Mouse (Mus musculus) heart, embryonic 10.5 days (tissue): ENCODE measurements around the gene Reep3. TPM values are rescaled to one million over a fixed set of nuclear protein-coding genes. Genes with fewer than 3 reads are reported as not detected.

Source experiments
- DNase-seq: peaks from one replicate; pipeline ENCODE4 v3.0.0-alpha.2; 2017; ENCODE audit warnings: low spot score
- H3K27ac ChIP-seq: fragments of 300-500 bp; sonication (generic); 2 replicates; pipeline ENCODE4 v1.5.1; 2016; ENCODE audit warnings: mild to moderate bottlenecking
- H3K27me3 ChIP-seq: fragments of 300-500 bp; sonication (generic); 2 replicates; pipeline ENCODE4 v1.6.1; 2016; ENCODE audit warnings: mild to moderate bottlenecking; ENCODE audit not compliant: poor library complexity, insufficient read depth, severe bottlenecking
- H3K36me3 ChIP-seq: fragments of 300-500 bp; sonication (generic); 2 replicates; pipeline ENCODE4 v1.6.1; 2016; ENCODE audit warnings: mild to moderate bottlenecking, moderate library complexity
- H3K4me1 ChIP-seq: fragments of 300-500 bp; sonication (generic); 2 replicates; pipeline ENCODE4 v1.6.1; 2016; ENCODE audit warnings: mild to moderate bottlenecking
- H3K4me3 ChIP-seq: fragments of 300-500 bp; sonication (generic); 2 replicates; pipeline ENCODE4 v1.5.1; 2016; ENCODE audit warnings: mild to moderate bottlenecking, moderate library complexity
- H3K9me3 ChIP-seq: fragments of 300-500 bp; sonication (generic); 2 replicates; pipeline ENCODE4 v1.6.1; 2016; ENCODE audit warnings: mild to moderate bottlenecking, moderate library complexity
- WGBS: fragments of 180-500 bp; shearing (Covaris S2); methylation state at CpG from one replicate; pipeline ENCODE4 v1.1.7; 2016; 5-methylcytosine and 5-hydroxymethylcytosine counted together
- polyA plus RNA-seq: library from polyadenylated mRNA; unstranded; fragments of >200 nt; fragmentation: Nextera tagmentation; extraction: Ambion mirVana; gene quantifications from 2 replicates; pipeline ENCODE4 v1.2.1, GENCODE M21; 2016

Gene Reep3
- polyA plus RNA-seq, 1 experiment from 2014 or later = 21.2 TPM

DNA sequence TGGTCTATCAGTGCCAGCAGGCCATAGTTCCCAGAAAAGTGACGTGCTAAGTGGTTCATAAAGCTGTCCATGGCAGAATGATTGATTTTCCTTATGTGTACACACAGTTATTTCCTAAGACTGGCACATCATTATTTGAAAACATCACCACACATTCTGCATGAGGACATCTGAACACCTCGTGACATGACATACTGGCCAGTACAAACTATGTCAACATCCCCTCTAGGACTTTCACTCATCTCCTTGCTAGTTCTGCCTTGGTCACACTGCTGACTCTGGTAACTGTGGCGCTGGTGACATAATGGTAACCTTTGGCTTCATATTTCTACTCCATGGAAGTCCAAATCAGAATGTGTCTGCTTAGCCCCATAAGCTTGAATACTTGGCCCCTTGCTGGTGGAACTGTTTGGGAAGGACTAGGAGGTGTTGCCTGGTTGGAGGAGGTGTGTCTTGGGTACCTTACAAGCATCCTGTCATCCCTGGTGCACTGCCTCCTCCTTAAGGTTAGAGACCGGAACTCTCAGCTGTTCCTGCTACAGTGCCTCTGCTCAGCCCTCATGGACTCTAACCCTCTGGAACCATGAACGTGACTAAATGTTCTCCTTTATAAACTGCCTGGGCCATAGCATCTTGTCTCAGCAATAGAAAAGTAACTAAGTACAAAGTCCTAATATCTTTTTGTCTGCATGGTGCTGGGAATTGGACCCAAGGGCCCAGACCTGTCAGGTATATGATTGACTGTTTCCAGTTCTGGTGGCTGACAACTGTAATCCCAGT lies 9.1 kb downstream of the Reep3 start:
- H3K4me3 ChIP-seq = no peak overlapping the region
- peaks cover 22% of the 10 kb centered on the region for H3K4me1 ChIP-seq
- no peaks in the 10 kb centered on the region for H3K27me3 ChIP-seq
- H3K36me3 ChIP-seq = peaks cover 2% of the 10 kb centered on the region; the same call in 1 of the 2 replicates
- H3K27ac ChIP-seq = no peak overlapping the region
- WGBS = 87% methylated on average over 5 of the region's 5 CpGs
- H3K9me3 ChIP-seq = no peaks in the 10 kb centered on the region
- no peak for DNase-seq

DNA sequence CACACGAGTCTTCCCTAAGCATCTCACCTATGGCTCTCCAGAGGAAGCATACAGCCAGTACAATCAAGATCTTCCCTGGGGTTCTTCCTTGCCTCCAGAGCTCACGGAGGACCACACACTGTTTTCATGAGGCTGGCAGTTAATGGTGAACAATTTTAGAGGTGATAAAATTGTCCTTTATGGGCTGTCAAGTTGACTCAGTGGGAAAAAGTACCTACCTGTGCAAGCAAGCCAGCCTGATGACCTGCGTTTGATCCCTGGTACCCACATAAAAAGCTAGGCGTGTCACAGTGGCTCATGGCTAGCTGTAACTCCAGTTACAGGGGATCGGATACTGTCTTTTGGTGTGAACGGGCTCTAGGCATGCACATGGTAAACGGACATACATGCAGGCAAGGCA lies 10.8 kb downstream of the Reep3 start:
- H3K36me3 ChIP-seq = 0 out of 2 replicates have a peak, but pooled peaks cover 2% of the 10 kb centered on the region
- no peak overlapping the region for H3K27ac ChIP-seq
- no peak for DNase-seq
- peaks cover 22% of the 10 kb centered on the region for H3K4me1 ChIP-seq
- H3K4me3 ChIP-seq = no peak overlapping the region
- H3K9me3 ChIP-seq = no peaks in the 10 kb centered on the region
- WGBS = 90% methylated on average over 7 of the region's 7 CpGs
- no peaks in the 10 kb centered on the region for H3K27me3 ChIP-seq

DNA sequence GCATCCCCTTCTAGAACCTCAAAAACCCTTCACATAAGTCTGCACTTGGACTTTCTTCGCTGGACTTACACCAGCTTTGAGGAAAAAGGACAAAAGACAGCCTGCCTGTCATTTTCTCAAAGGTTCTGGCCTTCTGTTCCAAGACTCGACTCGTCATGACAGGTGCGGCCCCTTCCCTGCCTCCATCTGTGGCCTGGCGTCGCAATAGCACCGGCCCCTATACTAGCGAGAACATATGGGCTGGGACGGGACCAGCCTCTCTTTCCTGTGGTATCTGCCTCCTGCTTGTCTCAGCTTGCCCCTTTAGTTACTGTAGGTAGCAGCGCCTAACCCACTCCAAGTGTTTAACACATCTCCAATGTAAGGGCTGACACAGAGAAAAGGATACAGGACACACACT lies 11.6 kb downstream of the Reep3 start:
- 89% methylated on average over 10 of the region's 10 CpGs for WGBS
- no peak overlapping the region for H3K4me3 ChIP-seq
- no peaks in the 10 kb centered on the region for H3K27me3 ChIP-seq

DNA sequence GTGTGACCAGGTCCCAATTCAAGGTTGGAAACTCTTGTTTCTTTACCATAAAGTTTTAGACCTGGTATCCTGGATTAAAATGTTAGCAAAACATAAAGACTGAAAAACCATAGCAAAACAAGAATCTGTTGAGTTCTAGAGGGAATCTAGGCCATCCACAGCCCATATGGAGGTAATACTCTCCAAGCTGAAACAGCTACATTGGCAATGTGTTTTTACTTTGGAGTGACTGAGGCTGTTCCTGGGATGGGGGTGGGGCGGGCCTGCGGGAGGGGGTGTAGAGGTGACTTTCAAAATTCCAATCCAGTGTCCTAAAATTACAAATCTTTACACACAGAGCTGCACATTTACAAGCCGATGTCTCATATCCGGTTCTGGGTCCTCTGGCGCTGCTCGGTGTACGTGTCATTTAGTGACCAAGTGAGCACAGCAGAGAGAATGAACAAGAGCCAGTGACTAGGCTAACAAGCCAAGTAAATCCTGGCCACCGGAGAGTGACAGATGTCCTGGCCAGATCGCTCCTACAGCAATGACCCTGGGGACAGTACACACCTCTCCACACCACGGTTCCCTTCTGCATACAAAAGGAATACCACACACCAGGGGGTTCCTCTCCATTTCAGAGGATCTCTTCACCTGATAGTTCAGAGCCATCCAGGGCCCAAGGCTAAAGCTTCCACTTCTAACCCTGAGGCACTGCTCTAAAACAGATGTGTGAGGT lies 13.1 kb downstream of the Reep3 start:
- Histone ChIP-seq H3K27me3 (no peaks in the 10 kb centered on the region), H3K9me3 (no peaks in the 10 kb centered on the region), H3K27ac (no peak overlapping the region), H3K4me1 (peaks cover 34% of the 10 kb centered on the region), H3K36me3 (0 out of 2 replicates have a peak, but pooled peaks cover 2% of the 10 kb centered on the region), H3K4me3 (no peak overlapping the region)
- 67% methylated on average over 10 of the region's 10 CpGs for WGBS
- DNase-seq = no peak

More for the DNA sequence above, 11.6 kb downstream of the Reep3 start:
- 0 out of 2 replicates have a peak, but pooled peaks cover 2% of the 10 kb centered on the region for H3K36me3 ChIP-seq
- no peak for DNase-seq
- H3K9me3 ChIP-seq = no peaks in the 10 kb centered on the region
- no peak overlapping the region for H3K27ac ChIP-seq
- peaks cover 24% of the 10 kb centered on the region for H3K4me1 ChIP-seq

DNA sequence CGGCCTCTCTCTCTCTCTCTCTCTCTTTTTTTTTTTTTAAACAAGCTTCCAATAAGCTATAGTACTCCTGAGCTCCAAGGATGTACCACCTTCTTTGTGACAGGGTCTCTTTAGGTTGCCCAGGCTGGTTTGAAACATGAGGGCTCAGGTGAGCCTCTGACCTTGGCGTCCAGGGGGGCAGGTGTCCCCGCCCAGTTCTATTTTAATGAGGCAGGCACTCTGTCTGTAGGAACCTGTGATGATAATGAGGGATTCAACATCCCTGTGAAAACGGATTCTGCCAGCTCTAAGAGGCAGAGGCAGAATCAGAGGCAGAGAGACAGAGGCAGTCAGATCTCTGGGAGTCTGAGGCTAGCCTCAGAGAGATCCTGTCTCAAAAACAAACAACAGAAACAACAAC lies 14.2 kb downstream of the Reep3 start:
- no peaks in the 10 kb centered on the region for H3K9me3 ChIP-seq
- H3K4me3 ChIP-seq = no peak overlapping the region
- H3K4me1 ChIP-seq = peaks cover 33% of the 10 kb centered on the region
- 0 out of 2 replicates have a peak, but pooled peaks cover 2% of the 10 kb centered on the region for H3K36me3 ChIP-seq
- H3K27me3 ChIP-seq = no peaks in the 10 kb centered on the region
- 83% methylated on average over 4 of the region's 4 CpGs for WGBS
- no peak for DNase-seq
- no peak overlapping the region for H3K27ac ChIP-seq

DNA sequence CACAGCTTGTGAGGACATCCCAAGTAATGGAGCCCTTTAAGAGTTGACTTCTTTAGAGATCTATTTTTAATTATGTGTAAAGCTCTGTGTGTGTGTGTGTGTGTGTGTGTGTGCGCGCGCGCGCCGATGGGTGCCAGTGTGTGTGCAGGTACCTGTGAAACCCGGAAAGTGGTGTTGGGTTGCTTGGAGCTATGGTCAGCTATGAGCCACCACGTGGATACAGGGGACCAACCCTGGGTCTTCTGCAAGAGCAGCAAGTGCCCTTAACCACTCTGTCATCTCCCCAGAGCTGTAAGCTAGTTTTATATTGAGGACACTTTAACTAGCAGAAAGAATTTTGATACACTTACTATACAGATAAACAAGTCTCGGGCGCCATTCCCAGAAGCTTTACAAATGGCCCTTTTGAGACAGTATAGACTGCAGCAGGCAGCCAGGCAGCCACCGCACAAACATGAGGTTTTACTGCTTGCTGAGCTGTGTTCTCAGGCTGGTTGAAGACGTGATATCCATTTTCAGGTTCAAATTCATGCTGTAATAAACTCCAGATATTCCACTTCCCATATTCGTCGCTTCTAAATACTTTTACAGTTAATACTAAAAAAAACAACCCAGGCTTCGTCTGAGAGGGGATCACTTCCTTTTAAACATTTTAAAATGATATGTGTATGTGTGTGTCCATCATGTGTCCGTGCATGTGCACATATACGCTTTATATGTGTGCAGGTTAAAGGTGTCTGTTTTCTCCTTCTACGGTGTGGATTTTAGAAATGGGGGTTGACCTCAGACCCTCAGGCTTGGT lies 15.3 kb downstream of the Reep3 start:
- H3K27ac ChIP-seq = no peak overlapping the region; the same call in 1 of the 2 replicates
- peaks cover 26% of the 10 kb centered on the region for H3K4me1 ChIP-seq

DNA sequence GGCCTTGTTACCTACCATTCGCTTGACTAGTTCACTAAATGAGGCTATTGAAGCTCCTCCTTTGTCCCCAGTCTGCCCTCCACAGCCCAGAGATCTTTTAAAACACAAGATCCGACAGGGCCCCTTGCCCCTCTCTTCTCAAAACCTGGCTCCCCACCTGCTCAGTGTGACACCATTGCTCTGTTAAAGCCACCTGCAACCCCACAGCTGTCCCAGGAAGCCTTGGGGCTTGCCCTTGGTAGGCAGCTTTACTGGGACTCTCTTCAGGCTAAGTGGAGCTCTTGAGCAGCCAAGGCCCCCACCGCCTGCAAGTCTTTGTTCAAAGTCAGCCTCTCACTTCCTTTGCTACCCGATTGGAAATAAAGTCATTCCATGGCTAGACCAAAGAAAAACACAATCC lies 17.7 kb downstream of the Reep3 start:
- WGBS = 49% methylated on average over 4 of the region's 4 CpGs
- Histone ChIP-seq H3K4me1 (peaks cover 23% of the 10 kb centered on the region), H3K36me3 (0 out of 2 replicates have a peak, but pooled peaks cover 2% of the 10 kb centered on the region), H3K27ac (peak overlapping the region; percentile 63; the same call in 1 of the 2 replicates), H3K9me3 (no peaks in the 10 kb centered on the region), H3K4me3 (no peak overlapping the region), H3K27me3 (no peaks in the 10 kb centered on the region)
- no peak for DNase-seq

More for the DNA sequence above, 15.3 kb downstream of the Reep3 start:
- no peak for DNase-seq
- no peaks in the 10 kb centered on the region for H3K27me3 ChIP-seq
- H3K36me3 ChIP-seq = 0 out of 2 replicates have a peak, but pooled peaks cover 2% of the 10 kb centered on the region
- no peaks in the 10 kb centered on the region for H3K9me3 ChIP-seq
- H3K4me3 ChIP-seq = no peak overlapping the region
- 86% methylated on average over 18 of the region's 18 CpGs for WGBS

DNA sequence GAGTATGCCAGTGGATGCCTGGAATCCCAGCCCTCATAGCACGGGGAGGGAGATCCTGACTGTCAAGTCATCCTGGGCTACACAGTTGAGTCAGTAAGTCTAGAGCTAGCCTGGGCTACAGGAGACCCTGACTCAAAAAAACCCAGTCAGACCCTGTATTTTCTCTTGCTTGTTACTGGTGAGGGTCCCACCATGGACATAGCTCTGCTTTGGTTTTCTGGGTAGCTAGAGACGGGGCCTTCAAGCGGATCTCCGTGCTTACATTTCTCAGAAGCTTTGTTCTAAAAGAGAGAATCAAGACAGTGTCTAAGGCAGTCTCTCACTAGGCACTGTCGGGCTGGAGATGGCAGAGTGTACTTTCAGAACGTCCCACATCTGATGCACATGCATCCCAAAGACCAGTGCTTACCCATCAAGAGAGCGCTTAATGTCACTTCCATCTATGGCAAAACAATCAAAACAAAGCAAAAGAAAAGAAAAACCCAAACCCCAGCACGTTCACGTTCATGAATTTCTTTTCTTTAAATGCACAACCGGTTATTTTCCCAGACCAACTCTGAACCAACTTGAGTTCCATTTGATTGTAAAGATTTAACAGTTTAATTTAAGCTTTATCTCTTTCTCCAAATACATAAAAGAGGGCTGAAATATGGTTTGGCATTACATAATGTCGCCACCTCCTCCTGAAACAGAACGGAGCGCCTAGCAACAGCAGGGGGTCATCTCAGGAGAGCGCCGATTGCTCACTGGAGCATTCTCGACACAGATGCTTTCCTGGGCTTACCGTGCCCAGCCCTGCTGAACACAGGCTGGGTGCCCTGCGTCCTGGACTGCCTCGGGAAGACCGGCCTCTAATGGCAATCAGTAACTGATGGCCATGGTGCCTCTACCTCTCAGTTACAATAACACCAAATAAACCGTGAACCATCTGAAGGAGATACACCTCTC lies 20.5 kb downstream of the Reep3 start:
- Histone ChIP-seq H3K27me3 (no peaks in the 10 kb centered on the region), H3K4me3 (no peak overlapping the region), H3K27ac (no peak overlapping the region), H3K4me1 (peaks cover 21% of the 10 kb centered on the region; the same call in 1 of the 2 replicates), H3K36me3 (no peaks in the 10 kb centered on the region), H3K9me3 (no peaks in the 10 kb centered on the region)
- no peak for DNase-seq
- 75% methylated on average over 21 of the region's 21 CpGs for WGBS

DNA sequence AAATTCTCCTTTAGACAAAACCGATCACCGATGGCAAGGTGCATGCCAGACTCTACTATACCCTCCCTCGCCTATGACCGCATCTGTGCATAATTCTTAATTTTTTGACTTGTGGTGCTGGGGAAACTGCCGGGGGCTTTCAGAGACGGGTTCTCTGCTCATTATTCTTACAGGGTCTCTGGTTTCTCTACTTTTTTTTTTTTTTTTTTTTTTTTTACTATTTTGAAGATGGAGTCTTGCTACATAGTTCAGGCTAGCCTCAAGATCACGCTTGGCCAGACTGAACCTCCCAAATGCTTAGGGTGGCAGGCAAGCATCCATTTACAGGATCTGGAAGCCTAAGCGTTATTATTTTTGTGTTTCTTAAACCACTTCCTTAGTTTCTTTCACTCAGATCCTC lies 23.2 kb downstream of the Reep3 start:
- Histone ChIP-seq H3K36me3 (no peaks in the 10 kb centered on the region), H3K4me1 (peaks cover 8% of the 10 kb centered on the region; the same call in 1 of the 2 replicates), H3K27ac (no peak overlapping the region), H3K4me3 (no peak overlapping the region), H3K27me3 (no peaks in the 10 kb centered on the region), H3K9me3 (no peaks in the 10 kb centered on the region)
- DNase-seq = no peak
- WGBS = 93% methylated on average over 8 of the region's 8 CpGs

DNA sequence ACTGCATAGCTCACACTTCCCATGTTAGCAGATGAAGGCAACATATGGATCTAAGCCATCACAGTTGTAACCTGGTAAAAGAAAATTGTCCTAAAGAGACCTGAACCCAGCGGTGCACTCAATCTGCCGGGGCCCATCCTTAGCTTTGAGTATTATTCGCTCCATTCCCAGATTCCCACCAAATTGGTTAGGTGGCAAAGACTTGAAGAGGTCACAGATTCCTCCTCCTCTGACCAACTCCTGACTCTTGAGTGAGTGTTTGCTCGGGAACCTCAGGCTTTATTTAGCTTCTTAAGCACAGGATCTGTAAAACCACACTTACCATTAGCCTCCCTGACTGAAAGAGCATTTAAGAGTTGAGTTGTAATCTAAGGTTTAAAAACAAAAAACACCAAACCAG lies 24.1 kb downstream of the Reep3 start:
- peaks cover 7% of the 10 kb centered on the region; the same call in 1 of the 2 replicates for H3K4me1 ChIP-seq
- H3K27me3 ChIP-seq = no peaks in the 10 kb centered on the region
- H3K4me3 ChIP-seq = no peak overlapping the region
- WGBS = 87% methylated on average over 4 of the region's 4 CpGs
- H3K27ac ChIP-seq = no peak overlapping the region
- no peaks in the 10 kb centered on the region for H3K9me3 ChIP-seq
- H3K36me3 ChIP-seq = no peaks in the 10 kb centered on the region
- no peak for DNase-seq

DNA sequence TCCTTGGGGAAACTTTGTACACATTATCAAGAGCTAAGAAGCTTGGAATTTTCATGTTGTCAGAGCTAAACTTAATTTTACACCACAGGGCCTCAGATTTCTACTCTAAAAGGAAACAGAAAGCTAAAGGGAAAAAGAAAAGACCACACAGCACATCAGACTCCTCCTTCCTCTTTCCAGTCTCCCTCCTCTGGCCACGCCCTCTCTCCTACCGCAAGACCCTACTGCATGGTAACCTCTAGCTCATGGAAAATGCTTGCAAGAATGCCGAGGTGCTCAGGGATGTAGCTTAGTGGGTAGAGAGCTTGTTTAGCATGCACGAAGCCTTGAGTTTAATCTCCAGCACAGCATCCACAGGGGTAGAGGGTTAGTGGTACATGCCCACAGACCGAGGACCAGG lies 24.9 kb downstream of the Reep3 start:
- Histone ChIP-seq H3K4me3 (no peak overlapping the region), H3K27me3 (no peaks in the 10 kb centered on the region), H3K27ac (no peak overlapping the region), H3K36me3 (no peaks in the 10 kb centered on the region), H3K9me3 (no peaks in the 10 kb centered on the region), H3K4me1 (peaks cover 7% of the 10 kb centered on the region; the same call in 1 of the 2 replicates)
- 75% methylated on average over 5 of the region's 5 CpGs for WGBS
- no peak for DNase-seq

DNA sequence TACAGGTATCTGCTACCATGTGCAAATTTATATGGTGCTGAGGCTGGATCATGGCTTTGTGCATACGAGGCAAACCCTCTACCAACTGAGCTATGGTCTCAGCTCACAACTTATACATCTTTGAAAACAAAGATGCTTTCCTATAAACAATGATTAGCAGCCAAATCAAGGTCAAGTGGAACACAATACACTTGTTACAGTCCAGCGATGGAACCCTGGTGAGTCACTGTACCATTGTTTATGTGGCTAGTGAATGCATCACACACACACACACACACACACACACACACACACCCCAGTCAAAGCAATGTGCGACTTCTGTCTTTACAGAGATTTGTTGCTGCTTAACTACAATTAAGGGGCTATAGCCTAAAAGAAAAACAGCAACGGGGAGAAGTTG lies 25.4 kb downstream of the Reep3 start:
- 84% methylated on average over 4 of the region's 4 CpGs for whole genome bisulfite sequencing
- no peak for DNase-seq
- no peaks in the 10 kb centered on the region for H3K36me3 ChIP-seq
- H3K27ac ChIP-seq = no peak overlapping the region
- H3K4me3 ChIP-seq = no peak overlapping the region
- no peaks in the 10 kb centered on the region for H3K27me3 ChIP-seq
- H3K4me1 ChIP-seq = peaks cover 3% of the 10 kb centered on the region; the same call in 1 of the 2 replicates
- no peaks in the 10 kb centered on the region for H3K9me3 ChIP-seq
